Mouse (Mus musculus) MEL (cell line): ENCODE measurements around the gene Aak1. TPM values are rescaled to one million over a fixed set of nuclear protein-coding genes. Genes with fewer than 3 reads are reported as not detected.

Experiments
- DNase-seq: peaks from one replicate; pipeline ENCODE4 v3.0.0; 2011; ENCODE audit warnings: low read depth, low spot score
- H3K27ac ChIP-seq: 2 replicates; pipeline ENCODE4 v1.5.1; 2012; ENCODE audit warnings: low read depth, mild to moderate bottlenecking, control low read depth, low read length, moderate library complexity; ENCODE audit not compliant: control insufficient read depth
- H3K27me3 ChIP-seq, 2 experiments: fragments of 150-350 bp in 1 of 2; sonication (generic) in 1 of 2; 2 replicates each; pipeline ENCODE4 v1.6.1; 2012; ENCODE audit warnings: low read length in 2 of 2, mild to moderate bottlenecking in 2 of 2, improper control_type of control experiment in 1 of 2, moderate library complexity in 1 of 2; ENCODE audit not compliant: insufficient read depth in 2 of 2, control insufficient read depth in 1 of 2
- H3K36me3 ChIP-seq, 2 experiments: 2 replicates each; pipeline ENCODE4 v1.6.1; 2012 to 2014; ENCODE audit warnings: low read length in 2 of 2, improper control_type of control experiment in 1 of 2, inconsistent platforms in 1 of 2, mild to moderate bottlenecking in 1 of 2; ENCODE audit not compliant: insufficient read depth in 2 of 2, control insufficient read depth in 1 of 2
- H3K4me1 ChIP-seq, 2 experiments: fragments of 150-350 bp in 1 of 2; sonication (generic) in 1 of 2; 2 replicates each; pipeline ENCODE4 v1.6.1; 2012; ENCODE audit warnings: low read length in 2 of 2, improper control_type of control experiment in 1 of 2, mild to moderate bottlenecking in 1 of 2; ENCODE audit not compliant: insufficient read depth in 2 of 2, control insufficient read depth in 1 of 2
- H3K4me3 ChIP-seq, 2 experiments: fragments of 150-350 bp in 1 of 2; sonication (generic) in 1 of 2; 2 replicates each; pipeline ENCODE4 v1.5.1; 2012; ENCODE audit warnings: low read depth in 2 of 2, low read length in 2 of 2, mild to moderate bottlenecking in 2 of 2, moderate library complexity in 2 of 2, control low read depth in 1 of 2, improper control_type of control experiment in 1 of 2; ENCODE audit not compliant: control insufficient read depth in 1 of 2, insufficient read depth in 1 of 2
- H3K79me2 ChIP-seq: 2 replicates; pipeline ENCODE4 v1.6.1; 2012; ENCODE audit warnings: mild to moderate bottlenecking, low read length, moderate library complexity; ENCODE audit not compliant: control insufficient read depth, poor library complexity, insufficient read depth
- H3K9ac ChIP-seq: 2 replicates; pipeline ENCODE4 v1.6.1; 2012; ENCODE audit warnings: low read depth, mild to moderate bottlenecking, control low read depth, low read length, moderate library complexity; ENCODE audit not compliant: control insufficient read depth, poor library complexity, severe bottlenecking
- H3K9me3 ChIP-seq: fragments of 150-350 bp; sonication (generic); replicated peaks from 2 replicates; pipeline ENCODE4 v1.6.1; 2012; ENCODE audit warnings: mild to moderate bottlenecking, low read length, improper control_type of control experiment, moderate library complexity; ENCODE audit not compliant: insufficient read depth
- BHLHE40 ChIP-seq: IDR thresholded peaks from 2 replicates; pipeline ENCODE4 v1.6.1; 2012; ENCODE audit warnings: low read depth, mild to moderate bottlenecking, inconsistent platforms, low read length, improper control_type of control experiment, borderline replicate concordance
- CHD1 ChIP-seq: IDR thresholded peaks from 2 replicates; pipeline ENCODE4 v1.6.1; 2012; ENCODE audit warnings: low read depth, mild to moderate bottlenecking, inconsistent platforms, low read length, improper control_type of control experiment
- E2F4 ChIP-seq: IDR thresholded peaks from 2 replicates; pipeline ENCODE4 v1.6.1; 2011; ENCODE audit warnings: low read depth, low read length, improper control_type of control experiment, borderline replicate concordance
- GABPA ChIP-seq: IDR thresholded peaks from 2 replicates; pipeline ENCODE4 v1.6.1; 2012; ENCODE audit warnings: low read depth, mild to moderate bottlenecking, inconsistent platforms, low read length, improper control_type of control experiment, moderate library complexity
- HCFC1 ChIP-seq: IDR thresholded peaks from 2 replicates; pipeline ENCODE4 v1.6.1; 2012; ENCODE audit warnings: low read depth, mild to moderate bottlenecking, inconsistent platforms, low read length, improper control_type of control experiment, moderate library complexity
- JUND ChIP-seq: IDR thresholded peaks from 2 replicates; pipeline ENCODE4 v1.6.1; 2011; ENCODE audit warnings: low read depth, mild to moderate bottlenecking, improper control_type of control experiment, low read length
- KAT2A ChIP-seq: conservative IDR thresholded peaks from 2 replicates; pipeline ENCODE4 v1.6.1; 2012; ENCODE audit warnings: low read depth, low read length, improper control_type of control experiment, inconsistent platforms
- MEF2A ChIP-seq: IDR thresholded peaks from 2 replicates; pipeline ENCODE4 v1.6.1; 2014; ENCODE audit warnings: low read depth, mild to moderate bottlenecking, inconsistent platforms, low read length, improper control_type of control experiment; ENCODE audit not compliant: poor library complexity, insufficient replicate concordance, severe bottlenecking; ENCODE audit errors: extremely low read depth
- MXI1 ChIP-seq: IDR thresholded peaks from 2 replicates; pipeline ENCODE4 v1.6.1; 2011; ENCODE audit warnings: mild to moderate bottlenecking, low read depth, low read length, improper control_type of control experiment
- MYB ChIP-seq: IDR thresholded peaks from 2 replicates; pipeline ENCODE4 v1.6.1; 2011; ENCODE audit warnings: mild to moderate bottlenecking, low read depth, low read length, improper control_type of control experiment
- NELFE ChIP-seq: IDR thresholded peaks from 2 replicates; pipeline ENCODE4 v1.6.1; 2011; ENCODE audit warnings: low read depth, low read length, improper control_type of control experiment
- POLR2AphosphoS5 ChIP-seq: IDR thresholded peaks from 2 replicates; pipeline ENCODE4 v1.6.1; 2012; ENCODE audit warnings: low read depth, borderline replicate concordance, mild to moderate bottlenecking, inconsistent platforms, low read length, moderate library complexity, mixed read lengths
- RAD21 ChIP-seq: IDR thresholded peaks from 2 replicates; pipeline ENCODE4 v1.6.1; 2011; ENCODE audit warnings: mild to moderate bottlenecking, low read depth, low read length, improper control_type of control experiment
- USF1 ChIP-seq: IDR thresholded peaks from 2 replicates; pipeline ENCODE4 v1.6.1; 2014; ENCODE audit warnings: low read depth, mild to moderate bottlenecking, inconsistent platforms, low read length, improper control_type of control experiment, moderate library complexity
- USF2 ChIP-seq, 2 experiments: IDR thresholded peaks; 2 replicates each; pipeline ENCODE4 v1.6.1; 2011 to 2012; ENCODE audit warnings: improper control_type of control experiment in 2 of 2, low read length in 2 of 2, borderline replicate concordance in 1 of 2, inconsistent platforms in 1 of 2, low read depth in 1 of 2, mild to moderate bottlenecking in 1 of 2; ENCODE audit not compliant: insufficient read depth in 1 of 2
- ZKSCAN1 ChIP-seq: IDR thresholded peaks from 2 replicates; pipeline ENCODE4 v1.6.1; 2012; ENCODE audit warnings: low read depth, mild to moderate bottlenecking, inconsistent platforms, low read length, improper control_type of control experiment, moderate library complexity
- polyA plus RNA-seq, 2 experiments: library from polyadenylated mRNA; stranded (reverse) in 1 of 2; unstranded in 1 of 2; fragments of >175 nt in 1 of 2; fragments of >200 nt in 1 of 2; gene quantifications; 2 replicates each; pipeline versions ENCODE4 v1.2.1 to v1.2.4; 2012; ENCODE audit warnings: low replicate concordance in 2 of 2, low read depth in 1 of 2; ENCODE audit not compliant: insufficient read length in 2 of 2, insufficient read depth in 1 of 2, missing spikeins in 1 of 2
- total RNA-seq: library from RNA; depleted of rRNA; stranded (reverse); fragments of 300-350 nt; gene quantifications from 2 replicates; pipeline ENCODE4 v1.2.3, GENCODE M21; 2012

Aak1 gene
- total and polyA plus RNA-seq, 3 experiments, result 6.4 to 353 (median 25.4) TPM

DNA sequence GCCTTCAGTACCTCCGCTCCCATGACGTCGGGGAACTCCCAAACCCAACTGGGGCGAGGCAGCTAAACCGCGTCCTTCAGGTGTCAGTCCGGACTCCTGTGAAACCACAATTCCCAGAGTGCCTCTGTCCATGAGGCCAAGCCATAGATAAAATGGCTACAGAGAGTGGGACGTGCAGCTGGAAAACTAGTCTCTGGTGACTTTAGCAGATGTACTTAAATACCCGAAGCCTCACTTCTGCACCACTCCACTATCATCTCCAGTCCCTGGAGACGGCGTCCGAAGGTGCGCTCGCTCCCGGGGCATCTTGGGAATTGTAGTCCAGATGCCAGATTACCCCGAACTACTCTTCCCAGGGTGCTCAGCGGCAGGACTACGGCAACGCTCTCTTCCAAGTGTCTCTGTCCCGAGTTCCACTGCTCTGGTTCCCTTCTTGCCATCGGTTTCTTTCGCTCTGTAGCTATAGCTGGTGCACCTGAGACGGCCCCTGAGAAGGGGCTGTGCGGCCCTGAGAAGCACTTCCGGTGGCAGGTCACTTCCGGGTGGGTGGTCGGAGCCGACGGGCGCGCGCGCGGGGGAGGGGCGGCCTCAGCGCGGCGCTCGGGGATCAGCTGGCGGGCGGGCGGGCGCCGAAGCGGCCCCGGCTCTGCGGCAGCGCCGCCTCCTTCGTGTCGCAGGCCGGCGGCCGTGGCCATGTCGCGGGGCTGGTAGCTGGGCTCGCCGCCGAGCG is at the start of gene Aak1 (continued):
- TF ChIP-seq MYB (no peak), JUND (no peak), KAT2A (peak; percentile 91), ZKSCAN1 (no peak), E2F4 (no peak)
- TF ChIP-seq, all 39 proteins: peak for 18

DNA sequence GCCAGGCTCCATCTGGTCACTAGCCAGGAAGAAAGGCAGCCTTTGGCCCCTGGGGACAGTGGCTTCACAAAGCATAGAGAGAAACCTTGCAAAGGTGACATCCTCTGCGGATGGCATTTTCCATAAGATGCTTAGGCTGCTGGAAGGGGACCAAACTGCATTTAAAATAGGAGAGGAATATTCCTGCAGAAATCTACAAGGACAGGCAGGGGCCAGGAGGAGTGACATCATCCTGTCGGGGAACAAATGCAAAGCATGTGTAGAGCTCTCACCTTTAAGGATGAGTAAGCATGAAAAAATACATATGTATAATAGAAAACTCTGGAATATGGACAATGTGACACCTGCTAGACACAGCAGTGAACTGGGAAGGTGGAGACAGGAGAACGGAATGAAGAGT is 48.9 kb upstream of the Aak1 start:
- no peak overlapping the region for H3K4me3 ChIP-seq
- H3K36me3 ChIP-seq, result no peaks in the 10 kb centered on the region
- H3K9me3 ChIP-seq, result no peaks in the 10 kb centered on the region
- no peaks in the 10 kb centered on the region for H3K79me2 ChIP-seq
- H3K9ac ChIP-seq, result no peak overlapping the region
- H3K27me3 ChIP-seq, result peaks cover 0 to 4% of the 10 kb centered on the region in 2 experiments; a peak in 2 of 4 replicates
- TF ChIP-seq CHD1, result no peak
- TF ChIP-seq BHLHE40, result no peak
- no peak for TF ChIP-seq ZKSCAN1
- no peak for TF ChIP-seq RAD21
- TF ChIP-seq MEF2A, result no peak
- TF ChIP-seq JUND, result no peak
- no peak for TF ChIP-seq HCFC1
- no peak for TF ChIP-seq POLR2AphosphoS5
- no peak for DNase-seq
- peaks cover 2 to 4% of the 10 kb centered on the region in 2 experiments; a peak in 3 of 4 replicates for H3K4me1 ChIP-seq
- no peak overlapping the region for H3K27ac ChIP-seq

DNA sequence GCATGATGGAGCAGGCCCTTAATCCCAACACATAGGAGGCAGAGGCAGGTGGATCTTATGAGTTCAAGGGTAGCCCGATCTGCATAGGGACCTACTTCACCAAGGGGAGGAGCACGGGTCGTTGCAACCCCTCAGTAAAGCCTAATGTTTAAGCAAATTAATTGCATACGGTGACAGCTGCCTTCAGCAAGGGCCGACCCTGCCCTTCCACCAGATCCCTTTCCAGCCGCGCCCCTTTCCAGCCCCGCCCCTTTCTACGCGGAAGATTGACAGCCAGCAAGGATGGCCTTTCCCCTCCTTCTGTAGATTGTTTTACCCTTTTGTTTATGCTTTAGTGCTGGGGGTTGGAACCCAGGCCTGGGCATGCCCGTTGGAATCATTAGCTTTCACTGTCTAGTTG is 47.9 kb upstream of the Aak1 start:
- Histone ChIP-seq H3K9ac (no peak overlapping the region), H3K27me3 (peaks cover 0 to 4% of the 10 kb centered on the region in 2 experiments; a peak in 2 of 4 replicates), H3K4me1 (peaks cover 2 to 4% of the 10 kb centered on the region in 2 experiments; a peak in 3 of 4 replicates), H3K27ac (no peak overlapping the region), H3K79me2 (no peaks in the 10 kb centered on the region), H3K36me3 (no peaks in the 10 kb centered on the region; a peak in 1 of 4 replicates), H3K9me3 (no peaks in the 10 kb centered on the region), H3K4me3 (peak overlapping the region; percentile 21 to 26; a peak in 2 of 4 replicates)
- peak; percentile 44 for DNase-seq
- no peak for TF ChIP-seq GABPA
- no peak for TF ChIP-seq MEF2A
- TF ChIP-seq MXI1, result no peak
- no peak for TF ChIP-seq USF2 (IDR thresholded peaks at IDR 0.05; ENCODE audit: borderline replicate concordance in 1 of 2, insufficient read depth in 1 of 2, low read depth in 1 of 2, low read length in 2 of 2)
- TF ChIP-seq NELFE, result no peak
- TF ChIP-seq USF1, result no peak
- TF ChIP-seq E2F4, result no peak
- TF ChIP-seq, all 39 proteins: peak for 0
